Mouse (Mus musculus): ENCODE data around the gene Mamdc4. TPM values are rescaled to one million over a fixed set of nuclear protein-coding genes. Genes with fewer than 3 reads are reported as not detected.
A peak's percentile ranks its signal among the peaks of the same experiment; 100 is the strongest.

The Mamdc4 gene
- polyA plus RNA-seq, 1 experiment from 2014 or later: 0.59 TPM

GRCm38 (mm10) chr2:25568473-25569019, 6.1 kb downstream of the Mamdc4 start:
- DNase-seq (ENCODE audit: low spot score) (no peak), ATAC-seq (replicated peaks; ENCODE audit: low FRiP score, low read depth) (peak; percentile 12)
- 82% methylated on average over 6 of the region's 6 CpGs for WGBS
- Histone ChIP-seq H3K4me2 (ENCODE audit: low read length) (no peak overlapping the region), H3K9me3 (replicated peaks; ENCODE audit: low read length) (no peaks in the 10 kb centered on the region), H3K27ac (no peak overlapping the region), H3K4me1 (replicated peaks; ENCODE audit: insufficient read depth, low read length) (peaks cover 6% of the 10 kb centered on the region; the same call in 1 of the 2 replicates), H3K36me3 (ENCODE audit: insufficient read depth, low read length) (peaks cover 32% of the 10 kb centered on the region), H3K27me3 (ENCODE audit: insufficient read depth, low read length) (no peaks in the 10 kb centered on the region), H3K9ac (ENCODE audit: low read depth, low read length) (no peak overlapping the region), H3K4me3 (replicated peaks; ENCODE audit: low read depth, low read length) (no peak overlapping the region)
- TF ChIP-seq CTCF (IDR thresholded peaks at IDR 0.05; ENCODE audit: low read depth): no peak

GRCm38 (mm10) chr2:25566558-25566957, 8.1 kb downstream of the Mamdc4 start:
- Histone ChIP-seq H3K4me3 (replicated peaks; ENCODE audit: low read depth, low read length) (no peak overlapping the region), H3K36me3 (ENCODE audit: insufficient read depth, low read length) (peaks cover 49% of the 10 kb centered on the region), H3K27me3 (ENCODE audit: insufficient read depth, low read length) (no peaks in the 10 kb centered on the region), H3K9me3 (replicated peaks; ENCODE audit: low read length) (no peaks in the 10 kb centered on the region), H3K9ac (ENCODE audit: low read depth, low read length) (no peak overlapping the region), H3K4me2 (ENCODE audit: low read length) (no peak overlapping the region), H3K27ac (no peak overlapping the region), H3K4me1 (replicated peaks; ENCODE audit: insufficient read depth, low read length) (no peaks in the 10 kb centered on the region)
- ATAC-seq (replicated peaks; ENCODE audit: low FRiP score, low read depth): no peak
- no peak for DNase-seq (ENCODE audit: low spot score)
- WGBS: 82% methylated on average over 6 of the region's 6 CpGs
- TF ChIP-seq CTCF (IDR thresholded peaks at IDR 0.05; ENCODE audit: low read depth): peak; percentile 54

GRCm38 (mm10) chr2:25565741-25566140, 8.9 kb downstream of the Mamdc4 start:
- 90% methylated on average over 8 of the region's 8 CpGs for WGBS
- no peak for TF ChIP-seq CTCF (IDR thresholded peaks at IDR 0.05; ENCODE audit: low read depth)
- Histone ChIP-seq H3K9ac (ENCODE audit: low read depth, low read length) (no peak overlapping the region), H3K4me1 (replicated peaks; ENCODE audit: insufficient read depth, low read length) (no peaks in the 10 kb centered on the region), H3K4me3 (replicated peaks; ENCODE audit: low read depth, low read length) (no peak overlapping the region), H3K27me3 (ENCODE audit: insufficient read depth, low read length) (no peaks in the 10 kb centered on the region), H3K36me3 (ENCODE audit: insufficient read depth, low read length) (peaks cover 57% of the 10 kb centered on the region), H3K27ac (no peak overlapping the region), H3K9me3 (replicated peaks; ENCODE audit: low read length) (no peaks in the 10 kb centered on the region), H3K4me2 (ENCODE audit: low read length) (no peak overlapping the region)
- DNase-seq (ENCODE audit: low spot score) (no peak), ATAC-seq (replicated peaks; ENCODE audit: low FRiP score, low read depth) (no peak)

- no peak for DNase-seq (ENCODE audit: low spot score)
- no peak overlapping the region for H3K27ac ChIP-seq
- H3K36me3 ChIP-seq (ENCODE audit: insufficient read depth, low read length): peaks cover 48% of the 10 kb centered on the region
- no peaks in the 10 kb centered on the region for H3K9me3 ChIP-seq (replicated peaks; ENCODE audit: low read length)
- no peaks in the 10 kb centered on the region for H3K27me3 ChIP-seq (ENCODE audit: insufficient read depth, low read length)
- no peak overlapping the region for H3K4me3 ChIP-seq (replicated peaks; ENCODE audit: low read depth, low read length)
- no peak overlapping the region for H3K4me2 ChIP-seq (ENCODE audit: low read length)
- H3K9ac ChIP-seq (ENCODE audit: low read depth, low read length): no peak overlapping the region
- WGBS: 60% methylated on average over 9 of the region's 9 CpGs
- no peak for ATAC-seq (replicated peaks; ENCODE audit: low FRiP score, low read depth)
- H3K4me1 ChIP-seq (replicated peaks; ENCODE audit: insufficient read depth, low read length): peaks cover 10% of the 10 kb centered on the region
- TF ChIP-seq CTCF (IDR thresholded peaks at IDR 0.05; ENCODE audit: low read depth): no peak
Observed at GRCm38 (mm10) chr2:25561946-25562345, 12.7 kb downstream of the Mamdc4 start.

GRCm38 (mm10) chr2:25560551-25560950, 14.1 kb downstream of the Mamdc4 start:
- Histone ChIP-seq H3K9ac (ENCODE audit: low read depth, low read length) (no peak overlapping the region), H3K27ac (no peak overlapping the region), H3K4me3 (replicated peaks; ENCODE audit: low read depth, low read length) (no peak overlapping the region), H3K4me1 (replicated peaks; ENCODE audit: insufficient read depth, low read length) (peaks cover 11% of the 10 kb centered on the region), H3K9me3 (replicated peaks; ENCODE audit: low read length) (no peaks in the 10 kb centered on the region), H3K36me3 (ENCODE audit: insufficient read depth, low read length) (peaks cover 45% of the 10 kb centered on the region), H3K27me3 (ENCODE audit: insufficient read depth, low read length) (no peaks in the 10 kb centered on the region), H3K4me2 (ENCODE audit: low read length) (no peak overlapping the region)
- no peak for TF ChIP-seq CTCF (IDR thresholded peaks at IDR 0.05; ENCODE audit: low read depth)
- 72% methylated on average over 8 of the region's 8 CpGs for WGBS
- DNase-seq (ENCODE audit: low spot score) (no peak), ATAC-seq (replicated peaks; ENCODE audit: low FRiP score, low read depth) (no peak)

GRCm38 (mm10) chr2:25558774-25559173, 15.9 kb downstream of the Mamdc4 start:
- no peak overlapping the region for H3K27ac ChIP-seq
- TF ChIP-seq CTCF (IDR thresholded peaks at IDR 0.05; ENCODE audit: low read depth): no peak
- H3K9me3 ChIP-seq (replicated peaks; ENCODE audit: low read length): no peaks in the 10 kb centered on the region
- DNase-seq (ENCODE audit: low spot score) (no peak), ATAC-seq (replicated peaks; ENCODE audit: low FRiP score, low read depth) (no peak)
- peaks cover 11% of the 10 kb centered on the region for H3K4me1 ChIP-seq (replicated peaks; ENCODE audit: insufficient read depth, low read length)
- WGBS: 57% methylated on average over 6 of the region's 6 CpGs
- peak overlapping the region; percentile 92; the same call in 1 of the 2 replicates for H3K4me3 ChIP-seq (replicated peaks; ENCODE audit: low read depth, low read length)
- H3K9ac ChIP-seq (ENCODE audit: low read depth, low read length): peak overlapping the region; percentile 90; the same call in 1 of the 2 replicates
- H3K36me3 ChIP-seq (ENCODE audit: insufficient read depth, low read length): peaks cover 29% of the 10 kb centered on the region
- peak overlapping the region; percentile 74 for H3K4me2 ChIP-seq (ENCODE audit: low read length)
- no peaks in the 10 kb centered on the region for H3K27me3 ChIP-seq (ENCODE audit: insufficient read depth, low read length)

GRCm38 (mm10) chr2:25557964-25558360, 16.7 kb downstream of the Mamdc4 start:
- DNase-seq (ENCODE audit: low spot score) (no peak), ATAC-seq (replicated peaks; ENCODE audit: low FRiP score, low read depth) (peak; percentile 65; the same call in 1 of the 2 replicates)
- no peaks in the 10 kb centered on the region for H3K27me3 ChIP-seq (ENCODE audit: insufficient read depth, low read length)
- peak overlapping the region; percentile 92 for H3K4me3 ChIP-seq (replicated peaks; ENCODE audit: low read depth, low read length)
- H3K36me3 ChIP-seq (ENCODE audit: insufficient read depth, low read length): peaks cover 24% of the 10 kb centered on the region
- no peaks in the 10 kb centered on the region for H3K9me3 ChIP-seq (replicated peaks; ENCODE audit: low read length)
- whole genome bisulfite sequencing: under 1% methylated on average over 24 of the region's 24 CpGs
- peaks cover 11% of the 10 kb centered on the region for H3K4me1 ChIP-seq (replicated peaks; ENCODE audit: insufficient read depth, low read length)
- H3K9ac ChIP-seq (ENCODE audit: low read depth, low read length): peak overlapping the region; percentile 90
- H3K27ac ChIP-seq: peak overlapping the region; percentile 81
- H3K4me2 ChIP-seq (ENCODE audit: low read length): peak overlapping the region; percentile 74
- TF ChIP-seq CTCF (IDR thresholded peaks at IDR 0.05; ENCODE audit: low read depth): no peak
